Mouse (Mus musculus) stomach, embryonic 16.5 days (tissue): ENCODE measurements around the gene Lrrc4. TPM values are rescaled to one million over a fixed set of nuclear protein-coding genes. Genes with fewer than 3 reads are reported as not detected.

Experiments used
- ATAC-seq: fragments of 200-750 bp; cut with Nextera tagmentation; 2 replicates; pipeline ENCODE4 v1.8.0; 2017; ENCODE audit warnings: moderate number of reproducible peaks, moderate TSS enrichment; ENCODE audit not compliant: insufficient read depth, low FRiP score
- H3K27ac ChIP-seq: fragments of 300-500 bp; sonication (generic); 2 replicates; pipeline ENCODE4 v1.5.1; 2014; ENCODE audit warnings: low read length
- H3K27me3 ChIP-seq: fragments of 300-500 bp; sonication (generic); 2 replicates; pipeline ENCODE4 v1.6.1; 2014; ENCODE audit warnings: low read length, control low read depth, mixed read lengths; ENCODE audit not compliant: control insufficient read depth, insufficient read depth
- H3K36me3 ChIP-seq: fragments of 300-500 bp; sonication (generic); 2 replicates; pipeline ENCODE4 v1.6.1; 2014; ENCODE audit warnings: low read length; ENCODE audit not compliant: control insufficient read depth, insufficient read depth
- H3K4me1 ChIP-seq: fragments of 300-500 bp; sonication (generic); 2 replicates; pipeline ENCODE4 v1.6.1; 2014; ENCODE audit warnings: low read length, control low read depth, mixed read lengths; ENCODE audit not compliant: control insufficient read depth, insufficient read depth
- H3K4me2 ChIP-seq: fragments of 300-500 bp; sonication (generic); 2 replicates; pipeline ENCODE4 v1.6.1; 2014; ENCODE audit warnings: low read depth, low read length, mixed read lengths
- H3K4me3 ChIP-seq: fragments of 300-500 bp; sonication (generic); replicated peaks from 2 replicates; pipeline ENCODE4 v1.5.1; 2014; ENCODE audit warnings: mild to moderate bottlenecking, low read length
- H3K9ac ChIP-seq: fragments of 300-500 bp; sonication (generic); 2 replicates; pipeline ENCODE4 v1.6.1; 2014; ENCODE audit warnings: low read length
- H3K9me3 ChIP-seq: fragments of 300-500 bp; sonication (generic); replicated peaks from 2 replicates; pipeline ENCODE4 v1.6.1; 2016; ENCODE audit warnings: low read length, control low read depth; ENCODE audit not compliant: control insufficient read depth
- WGBS: fragments of 180-500 bp; shearing (Covaris S2); extraction: QIAGEN DNeasy Blood & Tissue Kit; methylation state at CpG from one replicate; pipeline ENCODE4 v1.1.7; 2014; 5-methylcytosine and 5-hydroxymethylcytosine counted together
- polyA plus RNA-seq: library from polyadenylated mRNA; unstranded; fragments of >200 nt; fragmentation: Nextera tagmentation; extraction: Ambion mirVana; gene quantifications from 2 replicates; pipeline ENCODE4 v1.2.1, GENCODE M21; 2015

Gene Lrrc4
- polyA plus RNA-seq, 1 experiment from 2014 or later: 0.72 TPM

GRCm38 (mm10) chr6:28720391-28721171 lies 111.0 kb downstream of the Lrrc4 start:
- WGBS: 77% methylated on average over 9 of the region's 9 CpGs
- no peak overlapping the region for H3K4me2 ChIP-seq
- no peaks in the 10 kb centered on the region for H3K9me3 ChIP-seq
- H3K9ac ChIP-seq: no peak overlapping the region
- no peak overlapping the region for H3K27ac ChIP-seq
- no peak overlapping the region for H3K4me3 ChIP-seq
- ATAC-seq: no peak
- H3K27me3 ChIP-seq: no peaks in the 10 kb centered on the region
- H3K4me1 ChIP-seq: peaks cover 17% of the 10 kb centered on the region
- peaks cover 3% of the 10 kb centered on the region; the same call in 1 of the 2 replicates for H3K36me3 ChIP-seq

DNA sequence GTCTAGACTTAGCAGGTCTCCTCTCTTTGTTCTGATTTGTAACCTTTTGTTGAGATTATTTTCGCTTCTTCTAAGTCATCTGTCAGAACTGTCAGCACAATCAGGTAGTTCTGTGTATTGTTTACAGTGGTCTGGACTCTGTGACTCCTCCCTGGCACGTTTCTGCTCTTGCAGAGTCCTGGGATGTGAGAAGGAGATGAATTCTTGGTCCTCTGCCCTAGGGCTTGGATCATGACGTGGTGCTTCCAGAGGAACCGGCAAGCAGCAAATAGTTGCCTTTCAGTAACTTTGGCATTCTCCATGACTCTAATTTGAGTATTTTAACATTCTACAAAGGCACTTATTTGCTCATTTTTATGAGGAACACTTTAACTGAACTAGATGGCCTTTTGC lies 113.7 kb downstream of the Lrrc4 start:
- no peak overlapping the region for H3K9ac ChIP-seq
- no peak overlapping the region; the same call in 1 of the 2 replicates for H3K27ac ChIP-seq
- H3K27me3 ChIP-seq: no peaks in the 10 kb centered on the region
- 27% methylated on average over 4 of the region's 4 CpGs for WGBS
- peak; percentile 41; the same call in 1 of the 2 replicates for ATAC-seq
- no peaks in the 10 kb centered on the region for H3K36me3 ChIP-seq
- no peak overlapping the region for H3K4me2 ChIP-seq
- H3K4me3 ChIP-seq: no peak overlapping the region
- H3K9me3 ChIP-seq: no peaks in the 10 kb centered on the region
- peaks cover 9% of the 10 kb centered on the region for H3K4me1 ChIP-seq

DNA sequence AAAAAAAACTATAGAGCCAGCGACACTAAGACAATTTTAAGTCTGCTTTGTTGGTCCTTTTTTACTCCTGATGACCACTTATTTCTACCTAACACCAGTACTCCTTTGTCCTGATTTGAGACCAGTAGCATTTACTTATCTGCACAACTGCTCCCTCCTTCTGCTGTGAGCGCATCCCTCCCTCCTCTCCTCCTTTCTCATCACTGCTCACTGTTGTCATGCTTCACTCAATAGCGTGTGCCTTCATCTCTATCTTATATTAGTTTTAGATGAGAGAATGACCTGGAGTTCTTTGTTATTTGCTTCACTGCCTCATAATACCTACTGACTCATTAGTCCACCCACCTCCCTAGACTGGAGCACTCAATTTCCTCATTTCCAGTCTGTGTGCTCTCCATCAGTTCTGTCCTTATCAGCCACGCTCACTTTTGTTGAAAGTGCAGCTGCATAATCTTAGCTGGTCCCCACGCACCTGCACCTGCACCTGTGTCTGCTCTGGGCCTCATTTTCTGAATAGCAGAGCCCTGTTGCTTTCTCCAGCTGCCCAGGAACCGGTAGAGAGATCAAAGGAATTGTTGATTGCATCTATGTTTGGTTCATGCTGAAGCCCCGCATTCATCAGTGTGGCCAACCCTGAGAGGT lies 114.2 kb downstream of the Lrrc4 start:
- 44% methylated on average over 7 of the region's 7 CpGs for WGBS
- Histone ChIP-seq H3K4me1 (peaks cover 8% of the 10 kb centered on the region; the same call in 1 of the 2 replicates), H3K9me3 (no peaks in the 10 kb centered on the region), H3K27ac (no peak overlapping the region), H3K36me3 (no peaks in the 10 kb centered on the region; the same call in 1 of the 2 replicates), H3K9ac (no peak overlapping the region), H3K4me2 (no peak overlapping the region), H3K4me3 (no peak overlapping the region), H3K27me3 (no peaks in the 10 kb centered on the region)
- peak; percentile 92 for ATAC-seq

- Histone ChIP-seq H3K4me3 (no peak overlapping the region), H3K4me2 (no peak overlapping the region), H3K27ac (no peak overlapping the region), H3K9me3 (no peaks in the 10 kb centered on the region), H3K9ac (no peak overlapping the region), H3K27me3 (no peaks in the 10 kb centered on the region), H3K4me1 (peaks cover 22% of the 10 kb centered on the region), H3K36me3 (no peaks in the 10 kb centered on the region; the same call in 1 of the 2 replicates)
- no peak for ATAC-seq
- WGBS: 28% methylated on average over 2 of the region's 2 CpGs
Observed at GRCm38 (mm10) chr6:28710035-28710434, 121.5 kb downstream of the Lrrc4 start.

DNA sequence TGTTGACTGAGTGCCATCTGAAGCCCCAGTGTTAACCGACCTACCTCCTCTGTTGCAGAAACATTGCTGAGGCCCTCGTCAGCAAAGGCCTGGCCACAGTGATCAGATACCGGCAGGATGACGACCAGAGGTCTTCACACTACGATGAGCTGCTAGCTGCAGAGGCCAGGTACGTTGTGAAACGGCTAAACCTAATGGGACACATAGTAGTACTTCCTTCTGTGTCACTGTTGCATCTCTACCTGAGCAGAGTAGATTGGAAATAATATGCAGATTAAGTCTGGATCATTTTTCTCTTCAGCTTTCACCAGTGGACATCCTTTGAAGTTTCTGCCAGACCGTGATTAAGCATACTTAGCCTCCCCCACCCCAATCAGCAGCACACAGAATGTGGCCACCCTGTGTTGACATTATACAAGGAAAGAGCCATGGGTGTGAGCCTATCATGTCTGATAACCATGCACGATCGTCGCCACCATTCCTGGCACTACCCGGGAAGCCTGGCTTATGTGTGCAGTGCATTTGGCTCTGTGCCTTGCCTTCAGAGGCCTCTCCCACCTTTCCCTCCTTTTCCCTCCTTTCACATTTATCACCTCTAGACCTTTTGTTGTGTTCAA lies 124.5 kb downstream of the Lrrc4 start:
- WGBS: 38% methylated on average over 12 of the region's 12 CpGs
- no peaks in the 10 kb centered on the region for H3K36me3 ChIP-seq
- H3K9me3 ChIP-seq: no peaks in the 10 kb centered on the region
- peak; percentile 82 for ATAC-seq
- peaks cover 27% of the 10 kb centered on the region for H3K4me1 ChIP-seq
- H3K4me3 ChIP-seq: no peak overlapping the region
- H3K27ac ChIP-seq: peak overlapping the region; percentile 36; the same call in 1 of the 2 replicates
- H3K9ac ChIP-seq: no peak overlapping the region
- H3K4me2 ChIP-seq: no peak overlapping the region
- H3K27me3 ChIP-seq: no peaks in the 10 kb centered on the region

GRCm38 (mm10) chr6:28706108-28706975 lies 125.2 kb downstream of the Lrrc4 start:
- no peaks in the 10 kb centered on the region for H3K27me3 ChIP-seq
- no peak overlapping the region for H3K4me2 ChIP-seq
- H3K9ac ChIP-seq: no peak overlapping the region
- H3K4me1 ChIP-seq: peaks cover 27% of the 10 kb centered on the region
- no peaks in the 10 kb centered on the region for H3K36me3 ChIP-seq
- 48% methylated on average over 8 of the region's 8 CpGs for WGBS
- H3K9me3 ChIP-seq: no peaks in the 10 kb centered on the region
- H3K27ac ChIP-seq: peak overlapping the region; percentile 36; the same call in 1 of the 2 replicates
- no peak for ATAC-seq
- H3K4me3 ChIP-seq: no peak overlapping the region

DNA sequence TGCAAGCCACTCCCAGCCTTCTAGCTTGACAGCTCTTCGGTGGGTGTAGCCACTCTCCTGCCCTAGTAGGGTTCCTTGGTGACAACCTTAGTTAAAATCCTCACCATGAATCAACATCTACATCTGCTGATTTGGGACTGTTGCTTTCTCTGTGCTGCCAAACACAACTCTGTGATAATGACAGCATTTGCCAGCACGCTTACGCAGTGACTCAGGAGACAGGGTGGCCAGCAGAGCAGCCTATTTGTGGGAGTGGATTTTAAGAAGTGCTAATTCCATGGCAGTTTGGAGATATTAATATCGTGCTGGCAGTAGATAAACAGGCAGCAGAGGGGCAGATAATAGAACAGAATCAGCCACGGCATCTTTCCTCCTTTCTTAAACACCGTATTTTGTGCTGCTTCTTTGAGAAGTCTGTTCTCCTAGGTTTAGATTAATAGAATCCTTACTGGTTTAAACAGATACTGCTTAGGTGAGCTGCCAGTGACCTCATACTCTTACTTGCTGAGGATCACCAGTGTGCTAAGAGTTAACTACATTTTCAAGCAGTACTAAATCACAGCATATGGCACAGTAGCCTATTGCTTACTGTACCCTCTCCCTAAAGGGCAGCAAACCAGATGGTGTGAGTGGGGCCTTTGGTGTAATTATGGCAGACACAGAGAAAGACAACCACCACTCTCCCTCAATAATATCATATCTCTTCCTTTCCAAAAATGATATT lies 126.0 kb downstream of the Lrrc4 start:
- Histone ChIP-seq H3K4me2 (no peak overlapping the region), H3K36me3 (no peaks in the 10 kb centered on the region), H3K4me3 (no peak overlapping the region), H3K9me3 (no peaks in the 10 kb centered on the region), H3K9ac (no peak overlapping the region), H3K27me3 (no peaks in the 10 kb centered on the region), H3K4me1 (peaks cover 27% of the 10 kb centered on the region), H3K27ac (peak overlapping the region; percentile 8)
- WGBS: 58% methylated on average over 6 of the region's 6 CpGs
- no peak for ATAC-seq

GRCm38 (mm10) chr6:28704612-28705011 lies 126.9 kb downstream of the Lrrc4 start:
- H3K4me1 ChIP-seq: peaks cover 27% of the 10 kb centered on the region
- H3K36me3 ChIP-seq: no peaks in the 10 kb centered on the region
- no peak overlapping the region for H3K27ac ChIP-seq
- H3K9me3 ChIP-seq: no peaks in the 10 kb centered on the region
- no peak overlapping the region for H3K4me2 ChIP-seq
- no peak overlapping the region for H3K4me3 ChIP-seq
- WGBS: 28% methylated on average over 6 of the region's 6 CpGs
- no peaks in the 10 kb centered on the region for H3K27me3 ChIP-seq
- H3K9ac ChIP-seq: no peak overlapping the region
- ATAC-seq: no peak
